Mouse (Mus musculus) CD4-positive, CD25-positive, alpha-beta regulatory T cell, adult 9 weeks (primary cell): ENCODE results near the gene Crtac1. TPM values are rescaled to one million over a fixed set of nuclear protein-coding genes. Genes with fewer than 3 reads are reported as not detected.

Experiments
- polyA plus RNA-seq: library from polyadenylated mRNA; unstranded; fragments of 100-300 nt; shearing (Covaris generic); gene quantifications from one replicate; pipeline ENCODE4 v1.2.1, GENCODE M21; 2017

Crtac1 gene
- polyA plus RNA-seq: not detected

DNA sequence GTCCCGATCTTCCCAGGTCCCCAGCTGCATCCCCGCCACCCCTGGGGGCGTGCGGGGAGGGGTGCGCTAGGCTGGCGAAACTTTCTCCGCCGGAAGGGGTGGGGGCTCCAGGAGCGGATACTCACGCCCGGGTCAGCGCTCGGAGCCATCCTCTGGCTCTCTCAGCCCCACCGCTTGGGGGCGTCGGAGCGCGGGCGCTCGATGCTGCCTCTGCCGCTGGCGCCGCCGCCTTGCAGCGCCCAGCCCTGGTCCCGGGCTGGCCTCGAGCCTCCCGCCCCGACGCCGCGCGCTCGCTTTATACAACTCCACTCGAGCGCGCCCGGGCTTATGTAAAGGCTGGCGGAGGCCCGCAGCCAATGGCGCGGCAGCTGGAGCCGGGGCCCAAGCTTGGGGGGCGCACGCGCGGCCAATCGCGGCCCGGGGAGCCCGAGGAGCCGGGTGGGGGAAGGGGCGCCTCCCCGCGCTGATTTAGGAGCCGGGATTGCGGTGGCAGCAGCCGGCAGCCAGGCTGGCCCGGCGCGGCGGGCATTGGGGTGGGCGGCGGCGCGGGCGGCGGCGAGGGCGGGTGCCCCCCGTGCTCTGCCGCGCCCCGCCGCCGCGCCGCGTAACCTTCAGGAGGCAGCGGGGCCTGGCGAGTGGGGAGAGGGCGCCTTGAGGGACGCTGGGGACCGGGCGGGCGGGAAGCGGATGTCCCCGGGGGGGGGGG is at the start of gene Crtac1:
Gene Crtac1, minus strand, starts transcription at position 299 of the 706 bp plus-strand sequence.

DNA sequence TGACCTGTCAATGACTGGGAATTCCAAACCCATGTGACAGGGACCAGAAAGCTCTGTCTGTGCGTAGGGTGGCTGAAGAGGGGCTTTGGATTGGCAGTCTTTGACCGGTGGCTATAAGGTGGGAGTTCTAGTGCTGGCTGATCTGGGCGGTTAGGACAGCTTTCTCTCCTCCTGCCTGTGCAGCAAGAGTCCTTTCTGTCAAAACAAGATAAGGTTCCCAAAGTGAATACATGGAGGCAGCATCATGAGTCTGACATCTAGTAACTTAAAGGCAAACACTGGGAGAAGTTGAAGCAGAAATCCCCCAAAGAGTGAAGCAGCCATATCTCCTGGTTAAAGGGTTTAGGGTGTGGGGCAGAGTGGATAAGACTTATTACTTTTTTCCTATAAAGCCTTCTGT is 184.1 kb downstream of the Crtac1 start, which contains the start of gene Golga7b:
Gene Golga7b, plus strand, starts transcription at position 56 of the 400 bp plus-strand sequence.

Other genes starting within 250 kb of the Crtac1 start
- gene Sfrp5, start 229.5 kb downstream of the Crtac1 start, polyA plus RNA-seq: not detected
- not detected for gene Golga7b, start 184.2 kb downstream of the Crtac1 start, polyA plus RNA-seq
- 52.6 TPM for gene R3hcc1l, start 87.0 kb upstream of the Crtac1 start, polyA plus RNA-seq
- gene Loxl4, start 181.0 kb upstream of the Crtac1 start, polyA plus RNA-seq: 0.38 TPM